Mouse (Mus musculus) G1E-ER4 (cell line): ENCODE results near the gene Anapc1. TPM values are rescaled to one million over a fixed set of nuclear protein-coding genes. Genes with fewer than 3 reads are reported as not detected.

ENCODE experiments used
- GATA1 ChIP-seq: IDR thresholded peaks from one replicate; pipeline ENCODE4 v1.8.0; 2012; ENCODE audit warnings: low read length, inconsistent platforms
- polyA plus RNA-seq: library from polyadenylated mRNA; stranded (reverse); fragments of >175 nt; gene quantifications from 2 replicates; pipeline ENCODE4 v1.2.3, GENCODE M21; 2012

Gene Anapc1
- polyA plus RNA-seq, 1 experiment, result 131 TPM

GRCm38 (mm10) chr2:128699201-128699885 is 12.2 kb upstream of the Anapc1 start:
- no peak for TF ChIP-seq GATA1

- no peak for TF ChIP-seq GATA1
Observed at GRCm38 (mm10) chr2:128698693-128699181, 11.5 kb upstream of the Anapc1 start, which contains the start of gene Mertk. TSS of gene Mertk (plus strand) at chr2:128698956.

- no peak for TF ChIP-seq GATA1
Observed at GRCm38 (mm10) chr2:128698140-128698692, 11.0 kb upstream of the Anapc1 start.

GRCm38 (mm10) chr2:128697566-128697965 is 10.4 kb upstream of the Anapc1 start:
- no peak for TF ChIP-seq GATA1

DNA sequence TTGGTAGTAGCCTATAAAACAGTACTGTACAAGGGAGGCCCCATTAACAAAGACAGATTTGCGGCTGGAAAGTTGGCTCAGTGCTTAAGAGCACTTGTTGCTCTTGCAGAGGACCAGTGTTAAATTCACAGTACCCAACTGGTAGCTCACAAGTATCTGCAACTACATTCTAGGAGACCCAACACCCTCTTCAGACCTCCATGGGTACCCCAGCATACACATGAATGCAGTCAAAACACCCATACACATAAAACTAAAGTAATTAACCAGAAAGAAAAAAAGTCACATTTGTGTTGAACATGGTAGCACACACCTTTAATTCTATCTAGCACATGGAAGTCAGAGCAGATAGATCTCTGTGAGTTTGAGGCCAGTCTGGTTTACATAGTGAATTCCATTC is 9.9 kb upstream of the Anapc1 start:
- no peak for TF ChIP-seq GATA1

GRCm38 (mm10) chr2:128696426-128696825 is 9.2 kb upstream of the Anapc1 start:
- no peak for TF ChIP-seq GATA1

DNA sequence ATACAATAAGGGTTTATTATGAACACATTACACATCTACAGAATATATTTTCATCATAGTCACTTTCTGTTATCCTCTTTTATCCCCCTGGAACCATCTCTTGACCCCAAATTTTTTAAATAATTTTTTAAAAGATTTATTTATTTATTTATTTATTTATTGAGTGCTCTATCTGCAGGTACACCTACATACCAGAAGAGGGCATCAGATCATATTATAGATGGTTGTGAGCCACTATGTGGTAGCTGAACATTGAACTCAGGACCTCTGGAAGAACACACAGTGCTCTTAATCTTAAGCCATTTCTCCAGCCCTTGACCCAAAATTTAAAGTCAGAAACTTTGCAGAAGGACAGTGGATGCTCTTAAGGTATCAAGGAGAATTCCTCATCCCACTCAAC is 7.4 kb upstream of the Anapc1 start:
- TF ChIP-seq GATA1, result no peak

- TF ChIP-seq GATA1, result no peak
Observed at GRCm38 (mm10) chr2:128693236-128693635, 6.0 kb upstream of the Anapc1 start.

GRCm38 (mm10) chr2:128692771-128693170 is 5.6 kb upstream of the Anapc1 start:
- TF ChIP-seq GATA1, result no peak

GRCm38 (mm10) chr2:128692336-128692735 is 5.1 kb upstream of the Anapc1 start:
- TF ChIP-seq GATA1, result no peak

- TF ChIP-seq GATA1, result no peak
Observed at GRCm38 (mm10) chr2:128687558-128688120, 448 bp upstream of the Anapc1 start.

GRCm38 (mm10) chr2:128680661-128681060 is 6.5 kb downstream of the Anapc1 start:
- no peak for TF ChIP-seq GATA1

GRCm38 (mm10) chr2:128620578-128620977 is 66.6 kb downstream of the Anapc1 start:
- TF ChIP-seq GATA1, result no peak

- no peak for TF ChIP-seq GATA1
Observed at GRCm38 (mm10) chr2:128615366-128615765, 71.8 kb downstream of the Anapc1 start.

DNA sequence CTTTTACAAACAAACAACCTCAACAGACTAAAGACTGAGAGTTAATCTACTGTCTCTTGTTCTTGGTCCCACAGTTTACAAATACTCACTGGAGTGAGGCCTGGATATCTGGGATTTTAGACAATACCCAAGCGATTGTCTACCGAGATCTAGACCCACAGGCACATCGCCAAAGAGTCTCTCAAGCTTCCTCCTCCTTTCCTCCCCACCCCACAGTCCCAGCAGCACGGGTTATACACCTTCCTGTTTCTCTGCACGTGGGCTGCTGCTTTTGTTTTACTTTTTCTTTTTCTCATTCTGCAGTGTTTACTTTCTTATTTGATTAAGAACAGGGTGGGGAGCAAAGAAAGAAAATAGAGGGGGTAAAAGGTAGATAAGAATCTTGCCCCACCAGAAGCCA is 73.8 kb downstream of the Anapc1 start:
- TF ChIP-seq GATA1, result no peak

- no peak for TF ChIP-seq GATA1
Observed at GRCm38 (mm10) chr2:128612275-128612674, 74.9 kb downstream of the Anapc1 start.

- TF ChIP-seq GATA1, result no peak
Observed at GRCm38 (mm10) chr2:128611178-128611577, 76.0 kb downstream of the Anapc1 start.
